Mouse (Mus musculus) splenic B cell, adult 2 months (primary cell): ENCODE data around the gene Fcrlb.
A peak's percentile ranks its signal among the peaks of the same experiment; 100 is the strongest.

Source experiments
- DNase-seq: peaks from one replicate; pipeline ENCODE4 v3.0.0-alpha.2; 2011; ENCODE audit warnings: low read depth, low spot score
- H3K27me3 ChIP-seq: 2 replicates; pipeline ENCODE4 v1.6.1; 2012; ENCODE audit warnings: mild to moderate bottlenecking, low read length, moderate library complexity, mixed read lengths; ENCODE audit not compliant: control insufficient read depth, poor library complexity, insufficient read depth, severe bottlenecking
- H3K36me3 ChIP-seq: 2 replicates; pipeline ENCODE4 v1.6.1; 2012; ENCODE audit warnings: mild to moderate bottlenecking, low read length, moderate library complexity, mixed read lengths; ENCODE audit not compliant: control insufficient read depth, poor library complexity, insufficient read depth, severe bottlenecking

Fcrlb gene

DNA sequence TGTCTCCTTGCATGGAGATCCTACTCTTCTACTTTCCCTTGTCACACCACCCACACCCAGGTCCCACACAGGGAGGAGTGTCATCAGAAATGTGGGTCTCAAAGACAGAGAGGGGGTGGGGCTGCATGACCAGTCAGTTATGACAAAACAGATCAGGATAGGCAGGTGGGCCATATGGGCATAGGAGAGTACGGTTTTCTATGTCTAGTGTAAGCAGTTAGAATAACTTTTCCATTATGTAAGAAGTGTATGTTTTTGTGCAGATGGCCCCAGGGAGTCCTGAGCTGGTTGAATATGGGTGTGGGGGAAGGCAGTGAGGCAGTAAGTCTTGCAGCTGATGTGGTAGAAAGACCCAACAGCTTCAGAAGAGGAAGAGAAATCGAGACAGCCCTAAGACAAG lies 15.7 kb upstream of the Fcrlb start:
- peak; percentile 90 for DNase-seq
- Histone ChIP-seq H3K27me3 (no peaks in the 10 kb centered on the region), H3K36me3 (no peaks in the 10 kb centered on the region)

GRCm38 (mm10) chr1:170927378-170927777 lies 14.6 kb upstream of the Fcrlb start, which contains the start of gene Fcrla:
TSS of gene Fcrla (minus strand) at chr1:170927583.
- no peaks in the 10 kb centered on the region for H3K27me3 ChIP-seq
- DNase-seq: peak; percentile 81
- no peaks in the 10 kb centered on the region for H3K36me3 ChIP-seq

- Histone ChIP-seq H3K36me3 (peaks cover 3% of the 10 kb centered on the region), H3K27me3 (no peaks in the 10 kb centered on the region)
- peak; percentile 50 for DNase-seq
Measured at GRCm38 (mm10) chr1:170926941-170927340, 14.2 kb upstream of the Fcrlb start.

DNA sequence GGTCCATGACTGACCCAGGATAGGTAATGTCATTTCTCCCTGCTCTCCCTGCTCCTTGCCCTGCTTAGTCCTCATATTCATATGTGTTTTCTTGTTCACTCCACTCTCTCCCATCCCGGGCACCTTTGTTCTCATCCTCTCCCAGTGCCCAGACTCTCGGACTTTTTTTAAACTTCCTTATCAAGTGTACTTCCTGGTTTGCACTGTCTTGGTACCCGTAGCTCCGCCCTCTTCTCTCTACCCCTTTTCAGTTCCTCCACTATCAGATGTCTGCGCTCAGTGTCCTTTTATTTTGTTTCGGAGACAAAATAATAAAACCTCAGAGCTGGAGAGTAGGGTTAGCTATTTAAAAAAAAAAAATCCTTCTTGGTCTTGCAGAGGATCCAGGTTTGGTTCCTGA lies 11.7 kb upstream of the Fcrlb start:
- no peaks in the 10 kb centered on the region for H3K27me3 ChIP-seq
- peaks cover 22% of the 10 kb centered on the region for H3K36me3 ChIP-seq
- peak; percentile 84 for DNase-seq

- H3K36me3 ChIP-seq: peaks cover 38% of the 10 kb centered on the region
- no peaks in the 10 kb centered on the region for H3K27me3 ChIP-seq
- no peak for DNase-seq
Measured at GRCm38 (mm10) chr1:170919308-170919707, 6.6 kb upstream of the Fcrlb start.

- Histone ChIP-seq H3K36me3 (peaks cover 24% of the 10 kb centered on the region; the same call in 1 of the 2 replicates), H3K27me3 (no peaks in the 10 kb centered on the region)
- no peak for DNase-seq
Measured at GRCm38 (mm10) chr1:170915657-170916056, 2.9 kb upstream of the Fcrlb start.

GRCm38 (mm10) chr1:170911907-170912660 lies 657 bp downstream of the Fcrlb start:
- Histone ChIP-seq H3K27me3 (no peaks in the 10 kb centered on the region), H3K36me3 (peaks cover under 1% of the 10 kb centered on the region; the same call in 1 of the 2 replicates)
- no peak for DNase-seq

- no peak for DNase-seq
- Histone ChIP-seq H3K36me3 (no peaks in the 10 kb centered on the region), H3K27me3 (no peaks in the 10 kb centered on the region)
Measured at GRCm38 (mm10) chr1:170908341-170908740, 4.4 kb downstream of the Fcrlb start.

DNA sequence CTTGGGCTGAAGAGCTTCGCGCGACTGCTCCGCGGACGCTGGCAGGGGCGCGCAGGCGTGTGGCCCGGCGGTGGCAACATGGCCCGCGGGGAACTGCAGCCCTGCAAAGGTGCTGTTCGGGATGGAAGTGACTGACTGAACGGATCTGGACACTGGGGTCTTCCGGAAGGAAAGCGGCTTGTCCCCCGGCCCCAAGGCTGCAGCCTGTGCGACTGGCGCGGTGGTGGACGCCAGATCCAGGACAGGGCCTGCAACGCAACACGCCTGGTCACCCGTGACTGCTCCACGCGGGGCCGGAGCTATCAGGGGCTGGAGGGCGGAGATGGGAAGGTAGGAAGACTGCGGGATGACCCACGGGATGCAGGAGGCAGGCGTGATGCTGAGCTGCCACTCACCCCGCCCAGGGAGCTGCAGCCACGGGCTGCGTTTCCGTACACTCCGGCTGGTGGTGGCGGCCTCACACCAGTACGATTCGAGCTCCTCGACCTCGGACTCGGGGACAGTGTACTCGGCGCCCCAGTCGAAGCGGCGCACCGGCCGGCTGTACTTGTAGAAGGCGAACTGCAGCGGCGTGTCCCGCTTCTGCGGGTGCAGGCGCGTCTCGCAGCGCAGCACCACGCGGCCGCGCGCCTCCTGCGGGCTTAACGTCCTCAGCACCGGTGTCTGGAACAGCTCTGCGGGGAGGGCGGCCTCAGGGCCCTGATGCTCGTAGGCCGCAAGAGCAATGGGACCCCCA lies 5.1 kb downstream of the Fcrlb start:
- H3K27me3 ChIP-seq: no peaks in the 10 kb centered on the region
- peak; percentile 70 for DNase-seq
- H3K36me3 ChIP-seq: no peaks in the 10 kb centered on the region

GRCm38 (mm10) chr1:170907111-170907455 lies 5.7 kb downstream of the Fcrlb start:
- Histone ChIP-seq H3K36me3 (no peaks in the 10 kb centered on the region), H3K27me3 (no peaks in the 10 kb centered on the region)
- no peak for DNase-seq

- Histone ChIP-seq H3K27me3 (no peaks in the 10 kb centered on the region), H3K36me3 (no peaks in the 10 kb centered on the region)
- no peak for DNase-seq
Measured at GRCm38 (mm10) chr1:170903485-170903884, 9.3 kb downstream of the Fcrlb start.

- H3K27me3 ChIP-seq: no peaks in the 10 kb centered on the region
- no peaks in the 10 kb centered on the region for H3K36me3 ChIP-seq
- DNase-seq: peak; percentile 92
Measured at GRCm38 (mm10) chr1:170901536-170902238, 11.1 kb downstream of the Fcrlb start.

DNA sequence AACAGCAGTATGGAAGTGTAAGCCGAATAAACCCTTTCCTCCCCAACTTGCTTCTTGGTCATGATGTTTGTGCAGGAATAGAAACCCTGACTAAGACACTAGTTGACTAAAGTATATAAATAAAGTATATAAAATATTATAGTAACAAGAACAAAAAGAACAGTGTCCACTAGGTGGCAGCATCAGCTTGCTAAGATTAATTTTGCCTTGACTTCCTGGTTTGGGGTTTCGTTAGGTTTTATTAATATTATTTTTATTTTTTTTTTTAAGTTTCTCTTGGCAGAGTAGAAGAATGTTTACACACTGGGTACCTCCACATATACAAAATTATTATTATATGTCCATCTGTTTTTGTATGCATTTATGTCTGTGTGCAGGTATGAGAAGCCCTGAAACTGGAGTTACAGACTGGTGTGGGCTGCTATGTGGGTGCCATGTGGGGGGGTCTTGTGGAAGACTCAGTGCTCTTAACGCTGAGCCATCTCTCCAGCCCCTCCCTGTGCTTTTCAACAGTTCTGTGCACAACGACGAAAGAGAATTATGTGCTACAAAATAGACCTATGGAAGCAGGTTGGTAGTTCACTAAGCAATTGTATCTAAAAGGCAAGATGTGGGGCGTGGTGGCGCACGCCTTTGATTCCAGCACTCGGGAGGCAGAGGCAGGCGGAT lies 11.8 kb downstream of the Fcrlb start:
- H3K27me3 ChIP-seq: no peaks in the 10 kb centered on the region
- no peaks in the 10 kb centered on the region for H3K36me3 ChIP-seq
- DNase-seq: peak; percentile 89

- no peaks in the 10 kb centered on the region for H3K36me3 ChIP-seq
- H3K27me3 ChIP-seq: no peaks in the 10 kb centered on the region
- DNase-seq: peak; percentile 49
Measured at GRCm38 (mm10) chr1:170898413-170899075, 14.2 kb downstream of the Fcrlb start.
